15 mouse cellular contexts compared by ENCODE assay signal in the genomic region with DNA sequence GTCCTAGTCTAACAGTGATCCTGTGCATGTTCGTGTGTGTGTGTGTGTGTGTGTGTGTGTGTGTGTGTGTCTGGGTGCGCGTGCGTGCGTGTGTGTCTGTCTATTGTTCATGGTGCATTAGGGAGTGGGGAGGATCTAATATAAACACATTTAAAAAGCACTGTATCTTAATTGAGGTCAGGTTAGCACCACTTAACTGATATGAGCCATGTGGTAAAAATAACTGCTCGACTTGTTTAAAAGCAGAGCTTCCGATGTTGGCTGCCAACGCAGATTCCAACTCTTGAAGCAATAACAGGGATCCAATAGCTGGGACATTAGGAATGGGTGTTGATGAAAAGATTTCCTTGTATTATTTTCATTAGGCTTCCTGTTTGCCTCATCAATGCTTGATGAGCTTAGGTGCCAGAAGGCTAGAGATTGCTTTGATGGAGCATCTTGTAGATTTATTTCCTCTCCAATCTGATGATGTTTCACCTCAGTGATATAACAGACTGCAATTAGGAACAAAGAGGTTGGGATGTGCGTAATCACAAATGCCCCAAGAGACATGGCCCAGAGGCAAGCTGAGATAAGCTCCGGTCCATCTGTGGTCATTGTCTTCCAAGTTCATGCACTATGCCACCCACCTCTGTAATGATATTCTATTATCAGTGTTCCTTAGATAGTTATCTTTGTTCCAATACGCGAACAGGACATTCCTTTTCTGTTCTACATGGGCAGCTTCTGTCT.
DNase-seq lines count a peak whose midpoint lies in the region; ATAC-seq lines count a peak whose summit lies in the region.
"Had no signal": no experiment of that assay in that cellular context is flagged by ENCODE, and none has a peak within 500 bp of the region (broad histone marks: within the 10 kb centered on the region; RNA-seq: fewer than 3 reads in every experiment).

No protein-coding gene starts in this region.

- no peak overlapping the region for H3K4me3 ChIP-seq in lung, embryonic 16.5 days (ENCODE audit: low read length)
- H3K4me3 ChIP-seq: hindbrain, embryonic 10.5 days; midbrain, embryonic 12.5 days; neural tube, embryonic 12.5 days had no signal

- ATAC-seq in lung, embryonic 16.5 days (ENCODE audit: low read depth), result peak; percentile 86
- ATAC-seq: intestine, embryonic 16.5 days had no signal

- WGBS in lung, embryonic 16.5 days, result 54% methylated on average over 12 of the region's 12 CpGs

- no peak overlapping the region for H3K4me2 ChIP-seq in lung, embryonic 16.5 days (ENCODE audit: low read depth, low read length)
- H3K4me2 ChIP-seq: midbrain, embryonic 12.5 days; neural tube, embryonic 12.5 days had no signal

- H3K27ac ChIP-seq in lung, embryonic 16.5 days (ENCODE audit: low read length), result no peak overlapping the region
- H3K27ac ChIP-seq: hindbrain, embryonic 10.5 days; liver, embryonic 14.5 days; midbrain, embryonic 12.5 days; neural tube, embryonic 12.5 days had no signal

- H3K4me1 ChIP-seq in lung, embryonic 16.5 days (replicated peaks; ENCODE audit: control insufficient read depth, insufficient read depth, low read length), result no peaks in the 10 kb centered on the region
- H3K4me1 ChIP-seq: hindbrain, embryonic 10.5 days; midbrain, embryonic 12.5 days; neural tube, embryonic 12.5 days had no signal

- H3K36me3 ChIP-seq in lung, embryonic 16.5 days (ENCODE audit: control insufficient read depth, insufficient read depth, low read length), result no peaks in the 10 kb centered on the region
- H3K36me3 ChIP-seq: hindbrain, embryonic 10.5 days; midbrain, embryonic 12.5 days; neural tube, embryonic 12.5 days had no signal

- H3K9ac ChIP-seq in lung, embryonic 16.5 days (ENCODE audit: low read length), result no peak overlapping the region
- H3K9ac ChIP-seq: liver, embryonic 14.5 days; midbrain, embryonic 12.5 days; neural tube, embryonic 12.5 days had no signal

- no peaks in the 10 kb centered on the region for H3K9me3 ChIP-seq in lung, embryonic 16.5 days (ENCODE audit: control insufficient read depth, low read length)
- H3K9me3 ChIP-seq: hindbrain, embryonic 10.5 days; midbrain, embryonic 12.5 days; neural tube, embryonic 12.5 days had no signal

- no peaks in the 10 kb centered on the region for H3K27me3 ChIP-seq in lung, embryonic 16.5 days (ENCODE audit: control insufficient read depth, insufficient read depth, low read depth, low read length)
- H3K27me3 ChIP-seq: midbrain, embryonic 12.5 days; neural tube, embryonic 12.5 days had no signal

- intact Hi-C loops in heart, postnatal 36 days (cut with DNase I), result loop anchor here (5.0 kb wide), 1 partner anchor 94 kb away; no protein-coding TSS in a partner anchor

- DNase-seq in gastrocnemius, adult 18-20 months (ENCODE audit: low spot score), result peak; percentile 1
- DNase-seq in gastrocnemius, postnatal 4 days (ENCODE audit: low spot score in 2 of 2), result no peak
- DNase-seq in heart, adult 9 months (ENCODE audit: low spot score in 2 of 2), result peak; percentile 63 to 78
- peak; percentile 8 to 14 for DNase-seq in heart, postnatal 36 days
- no peak for DNase-seq in cerebellum, postnatal 10 days
- DNase-seq in right cerebral cortex, postnatal 25 days, result no peak
- no peak for DNase-seq in yolk sac, embryonic 10.5 days (ENCODE audit: low spot score)
- DNase-seq: cerebellum, adult 2 months; left cerebral cortex, postnatal 4 days had no signal

Comparison
In these comparisons a context has a peak if more than half of its experiments do, and no peak if none do; other contexts are left out.
1. DNase-seq: peak in gastrocnemius, adult 18-20 months (single experiment), heart, adult 9 months (2 of 2) and heart, postnatal 36 days (2 of 2); none in gastrocnemius, postnatal 4 days (0 of 2), cerebellum, postnatal 10 days (0 of 2), right cerebral cortex, postnatal 25 days (single experiment) and yolk sac, embryonic 10.5 days (single experiment).